Mouse (Mus musculus): Measurements from ENCODE around the gene Dbn1. TPM values are rescaled to one million over a fixed set of nuclear protein-coding genes. Genes with fewer than 3 reads are reported as not detected.

Dbn1 gene
- polyA plus RNA-seq, 1 experiment = 0.62 TPM

GRCm38 (mm10) chr13:55525733-55526553 lies 38.0 kb upstream of the Dbn1 start:
- no peak overlapping the region for H3K27ac ChIP-seq (ENCODE audit: insufficient read depth, low read depth, low read length)
- H3K4me1 ChIP-seq (ENCODE audit: control insufficient read depth, insufficient read depth, low read length) = peaks cover 30% of the 10 kb centered on the region
- TF ChIP-seq CTCF (IDR thresholded peaks at IDR 0.05; ENCODE audit: low read depth, low read length) = no peak
- no peak for TF ChIP-seq POLR2A (IDR thresholded peaks at IDR 0.05; ENCODE audit: borderline replicate concordance, low read depth, low read length)
- H3K4me3 ChIP-seq (ENCODE audit: insufficient read depth, low read length) = no peak overlapping the region

GRCm38 (mm10) chr13:55523951-55524600 lies 36.2 kb upstream of the Dbn1 start:
- no peak for TF ChIP-seq CTCF (IDR thresholded peaks at IDR 0.05; ENCODE audit: low read depth, low read length)
- no peak for TF ChIP-seq POLR2A (IDR thresholded peaks at IDR 0.05; ENCODE audit: borderline replicate concordance, low read depth, low read length)
- no peak overlapping the region for H3K4me3 ChIP-seq (ENCODE audit: insufficient read depth, low read length)
- H3K4me1 ChIP-seq (ENCODE audit: control insufficient read depth, insufficient read depth, low read length) = peaks cover 30% of the 10 kb centered on the region
- H3K27ac ChIP-seq (ENCODE audit: insufficient read depth, low read depth, low read length) = no peak overlapping the region

- Histone ChIP-seq H3K4me1 (ENCODE audit: control insufficient read depth, insufficient read depth, low read length) (peaks cover 25% of the 10 kb centered on the region), H3K27ac (ENCODE audit: insufficient read depth, low read depth, low read length) (no peak overlapping the region), H3K4me3 (ENCODE audit: insufficient read depth, low read length) (no peak overlapping the region)
- no peak for TF ChIP-seq CTCF (IDR thresholded peaks at IDR 0.05; ENCODE audit: low read depth, low read length)
- no peak for TF ChIP-seq POLR2A (IDR thresholded peaks at IDR 0.05; ENCODE audit: borderline replicate concordance, low read depth, low read length)
Measured at GRCm38 (mm10) chr13:55523278-55523677, 35.4 kb upstream of the Dbn1 start.

- Histone ChIP-seq H3K4me3 (ENCODE audit: insufficient read depth, low read length) (no peak overlapping the region), H3K27ac (ENCODE audit: insufficient read depth, low read depth, low read length) (no peak overlapping the region), H3K4me1 (ENCODE audit: control insufficient read depth, insufficient read depth, low read length) (peaks cover 25% of the 10 kb centered on the region)
- no peak for TF ChIP-seq CTCF (IDR thresholded peaks at IDR 0.05; ENCODE audit: low read depth, low read length)
Measured at GRCm38 (mm10) chr13:55522730-55523129, 34.8 kb upstream of the Dbn1 start.

GRCm38 (mm10) chr13:55519606-55520005 lies 31.7 kb upstream of the Dbn1 start:
- Histone ChIP-seq H3K4me3 (ENCODE audit: insufficient read depth, low read length) (no peak overlapping the region), H3K27ac (ENCODE audit: insufficient read depth, low read depth, low read length) (no peak overlapping the region), H3K4me1 (ENCODE audit: control insufficient read depth, insufficient read depth, low read length) (peaks cover 10% of the 10 kb centered on the region)
- TF ChIP-seq CTCF (IDR thresholded peaks at IDR 0.05; ENCODE audit: low read depth, low read length) (no peak), POLR2A (IDR thresholded peaks at IDR 0.05; ENCODE audit: borderline replicate concordance, low read depth, low read length) (no peak)

- Histone ChIP-seq H3K27ac (ENCODE audit: insufficient read depth, low read depth, low read length) (no peak overlapping the region), H3K4me3 (ENCODE audit: insufficient read depth, low read length) (no peak overlapping the region), H3K4me1 (ENCODE audit: control insufficient read depth, insufficient read depth, low read length) (peaks cover 16% of the 10 kb centered on the region)
- TF ChIP-seq POLR2A (IDR thresholded peaks at IDR 0.05; ENCODE audit: borderline replicate concordance, low read depth, low read length) = no peak
- peak; percentile 98 for TF ChIP-seq CTCF (IDR thresholded peaks at IDR 0.05; ENCODE audit: low read depth, low read length)
Measured at GRCm38 (mm10) chr13:55516955-55517354, 29.0 kb upstream of the Dbn1 start.

- no peak overlapping the region for H3K27ac ChIP-seq (ENCODE audit: insufficient read depth, low read depth, low read length)
- H3K4me1 ChIP-seq (ENCODE audit: control insufficient read depth, insufficient read depth, low read length) = peaks cover 27% of the 10 kb centered on the region
- no peak overlapping the region for H3K4me3 ChIP-seq (ENCODE audit: insufficient read depth, low read length)
- no peak for TF ChIP-seq CTCF (IDR thresholded peaks at IDR 0.05; ENCODE audit: low read depth, low read length)
Measured at GRCm38 (mm10) chr13:55513828-55514227, 25.9 kb upstream of the Dbn1 start.

GRCm38 (mm10) chr13:55513111-55513748 lies 25.3 kb upstream of the Dbn1 start, which contains the start of gene Pdlim7:
Pdlim7 (minus strand) TSS chr13:55513676.
- peak within 1 kb of the TSS; percentile 82 for H3K4me3 ChIP-seq (ENCODE audit: insufficient read depth, low read length)
- no peak within 1 kb of the TSS for H3K27ac ChIP-seq (ENCODE audit: insufficient read depth, low read depth, low read length)
- peaks cover 27% of the 10 kb centered on the region for H3K4me1 ChIP-seq (ENCODE audit: control insufficient read depth, insufficient read depth, low read length)
- TF ChIP-seq POLR2A (IDR thresholded peaks at IDR 0.05; ENCODE audit: borderline replicate concordance, low read depth, low read length) (0 out of 2 replicates have a peak, but pooled peaks have one; percentile 72), CTCF (IDR thresholded peaks at IDR 0.05; ENCODE audit: low read depth, low read length) (peak; percentile 96)

- TF ChIP-seq CTCF (IDR thresholded peaks at IDR 0.05; ENCODE audit: low read depth, low read length) (no peak), POLR2A (IDR thresholded peaks at IDR 0.05; ENCODE audit: borderline replicate concordance, low read depth, low read length) (no peak)
- Histone ChIP-seq H3K27ac (ENCODE audit: insufficient read depth, low read depth, low read length) (no peak overlapping the region), H3K4me1 (ENCODE audit: control insufficient read depth, insufficient read depth, low read length) (peaks cover 27% of the 10 kb centered on the region), H3K4me3 (ENCODE audit: insufficient read depth, low read length) (peak overlapping the region; percentile 82)
Measured at GRCm38 (mm10) chr13:55512379-55513031, 24.6 kb upstream of the Dbn1 start.

Measured in bone marrow macrophage, adult 2 months (primary cell).